Mouse (Mus musculus): ENCODE data around the gene Cdc42ep4.

- no peak for TF ChIP-seq MAFK (IDR thresholded peaks at IDR 0.05; ENCODE audit: insufficient read depth, low read depth, low read length)
- TF ChIP-seq CHD2 (IDR thresholded peaks at IDR 0.05; ENCODE audit: low read depth, low read length) = no peak
- TF ChIP-seq ZNF384 (IDR thresholded peaks at IDR 0.05; ENCODE audit: low read depth, low read length) = no peak
- no peak for TF ChIP-seq ZC3H11A (IDR thresholded peaks at IDR 0.05; ENCODE audit: borderline replicate concordance, low read depth, low read length)
Observed at GRCm38 (mm10) chr11:113761646-113762045, 10.0 kb upstream of the Cdc42ep4 start.
